Mouse (Mus musculus) cerebellum, adult 9-10 months (tissue): ENCODE measurements around the gene Sh3tc1.

Experiments
- DNase-seq: peaks from one replicate; pipeline ENCODE4 v3.0.0; 2022

The Sh3tc1 gene

DNA sequence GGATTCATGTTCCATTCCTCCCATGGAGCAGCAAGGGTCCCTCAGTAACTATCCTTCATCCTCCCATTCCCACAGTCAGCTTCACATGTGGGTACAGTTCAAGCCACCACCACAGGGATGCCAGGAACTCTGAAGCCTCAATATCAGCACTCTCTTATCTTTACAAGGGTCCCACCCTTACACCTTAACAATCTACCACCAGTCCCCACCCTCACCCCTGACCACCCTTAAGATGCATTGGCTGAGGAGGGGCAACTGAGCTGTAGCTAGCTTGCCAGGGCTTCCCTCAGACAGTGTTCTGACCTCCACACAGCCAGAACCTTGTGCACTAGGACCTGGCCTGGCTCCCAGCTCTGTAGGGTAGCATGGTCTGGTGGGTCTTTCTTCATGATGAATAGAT lies 20.4 kb downstream of the Sh3tc1 start:
- DNase-seq, result no peak

DNA sequence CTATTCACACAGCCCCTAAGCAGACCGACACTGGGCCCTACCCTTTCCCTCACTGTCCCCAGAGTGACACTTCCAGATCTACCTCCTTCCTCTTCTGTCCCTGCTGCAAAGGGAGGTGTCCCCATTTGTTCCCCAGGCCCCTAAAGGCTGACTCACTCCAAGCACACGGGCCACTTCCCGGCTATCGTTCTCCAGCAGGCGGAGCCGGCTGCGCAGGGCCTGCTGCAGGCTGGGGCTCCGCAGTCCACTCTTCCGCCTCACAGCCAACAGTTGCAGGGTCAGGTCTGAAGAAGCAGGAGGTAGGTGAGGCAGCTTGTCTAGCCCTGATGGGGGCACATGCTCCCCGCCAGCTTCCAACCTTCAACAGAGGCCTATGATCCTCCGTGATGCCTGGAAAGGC lies 21.0 kb downstream of the Sh3tc1 start:
- no peak for DNase-seq

DNA sequence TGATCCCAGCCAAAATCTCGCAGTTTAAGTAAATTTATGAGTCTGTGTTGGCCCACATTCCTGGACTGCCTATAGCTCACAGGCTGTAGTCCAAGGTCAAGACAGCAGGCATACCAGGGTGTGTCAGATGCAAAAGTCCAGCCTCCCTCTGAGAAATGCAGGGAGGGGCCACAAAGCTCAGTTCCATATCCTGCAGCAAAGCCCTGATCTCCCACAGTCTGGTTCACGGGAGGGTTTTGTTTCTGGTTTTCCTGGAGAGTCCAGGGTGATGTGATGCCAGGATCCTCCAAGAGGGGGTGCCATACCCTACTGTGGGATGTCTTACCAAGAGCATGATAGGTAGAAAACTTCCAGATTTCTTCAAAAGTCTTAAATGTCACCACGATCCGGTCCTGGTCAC lies 21.8 kb downstream of the Sh3tc1 start:
- peak; percentile 25 for DNase-seq

DNA sequence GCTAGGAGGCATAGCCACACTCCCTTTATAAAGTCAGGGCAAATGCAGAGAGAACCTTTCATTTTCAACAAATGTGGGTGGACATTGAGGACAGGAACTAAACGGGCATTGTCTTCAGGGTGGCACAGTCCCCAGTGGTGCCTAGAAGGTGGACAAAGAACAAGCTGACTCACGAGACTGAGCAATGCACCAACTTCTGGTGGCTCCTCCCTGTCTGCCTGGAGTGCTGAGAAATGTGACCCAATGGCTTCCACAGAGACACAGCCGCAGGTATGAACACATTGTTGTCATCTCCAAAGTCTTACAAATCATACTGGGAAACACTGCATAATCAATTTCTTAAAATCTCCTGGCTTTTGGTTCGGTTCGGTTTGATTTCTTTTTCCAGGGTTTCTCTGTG lies 22.3 kb downstream of the Sh3tc1 start:
- no peak for DNase-seq

DNA sequence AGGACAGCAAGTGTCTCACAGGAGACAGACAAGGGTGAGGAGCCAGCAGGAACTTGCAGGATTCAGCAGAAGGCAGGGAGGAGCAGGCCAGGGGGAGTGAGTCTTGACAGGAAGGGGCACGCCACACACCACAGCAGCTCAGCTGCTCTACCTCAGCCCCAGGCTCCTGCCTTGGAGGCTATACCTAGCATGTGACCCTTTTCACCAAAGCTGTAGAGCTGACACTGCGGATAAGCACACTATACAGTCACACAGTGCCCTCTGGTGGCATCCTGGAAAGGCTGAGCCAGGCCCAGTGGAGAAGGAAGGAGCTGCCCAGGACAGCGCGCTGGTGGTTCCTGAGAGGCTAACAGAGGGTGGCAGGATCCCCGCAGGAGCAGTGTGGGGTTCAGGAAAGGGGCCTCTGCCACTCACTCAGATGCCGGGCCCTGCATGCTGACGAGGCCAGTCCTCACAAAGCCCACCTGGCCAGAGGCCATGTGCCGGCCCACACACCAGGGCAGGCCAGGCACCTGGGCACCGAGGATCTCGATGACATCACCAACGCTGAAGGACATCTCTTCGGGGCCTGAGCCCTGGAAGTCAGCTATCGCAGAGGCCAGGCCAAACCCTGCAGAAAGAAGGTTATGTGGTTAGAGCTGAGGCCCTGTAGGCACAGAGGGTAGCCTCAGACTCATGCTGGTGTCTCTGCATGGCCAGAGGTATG lies 26.0 kb downstream of the Sh3tc1 start:
- DNase-seq, result peak; percentile 62

DNA sequence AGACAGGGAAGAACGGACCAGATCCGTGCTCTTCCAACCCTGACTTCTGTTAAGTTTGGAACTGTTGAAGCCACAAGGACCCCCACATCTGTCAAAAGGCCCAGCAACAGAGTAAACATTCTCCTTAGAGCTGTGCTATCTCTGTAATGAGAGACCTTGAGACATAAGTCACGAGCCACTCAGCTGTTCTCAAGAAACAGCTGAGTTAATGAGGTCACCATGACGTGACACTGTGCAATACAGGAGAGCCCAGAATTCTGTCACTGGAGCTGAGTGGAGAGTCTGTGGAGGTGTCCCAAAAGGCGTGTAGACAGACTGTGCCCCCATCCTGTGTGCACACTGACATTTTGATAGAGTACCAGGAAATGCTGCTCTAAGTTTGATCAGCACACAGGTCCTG lies 27.3 kb downstream of the Sh3tc1 start:
- no peak for DNase-seq

DNA sequence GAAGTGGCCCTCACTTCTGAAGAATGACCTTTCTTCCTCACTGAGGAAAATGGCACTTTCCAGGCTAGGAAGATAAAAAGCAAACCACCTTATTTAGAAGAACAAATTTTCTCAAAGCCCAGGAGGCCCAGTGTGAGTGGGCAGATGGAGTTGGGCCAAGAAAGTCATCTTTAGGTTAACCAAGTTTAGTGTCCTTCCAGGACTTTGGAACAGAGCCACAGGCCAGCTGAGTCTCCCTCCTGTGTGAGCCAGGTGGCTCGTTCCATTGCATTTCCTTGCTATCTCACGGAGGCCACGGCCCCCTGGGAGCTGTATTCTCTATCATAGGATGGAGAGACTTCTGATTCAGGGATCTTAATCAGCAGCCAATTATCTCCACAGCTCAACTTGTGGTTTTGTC lies 28.9 kb downstream of the Sh3tc1 start:
- DNase-seq, result no peak

DNA sequence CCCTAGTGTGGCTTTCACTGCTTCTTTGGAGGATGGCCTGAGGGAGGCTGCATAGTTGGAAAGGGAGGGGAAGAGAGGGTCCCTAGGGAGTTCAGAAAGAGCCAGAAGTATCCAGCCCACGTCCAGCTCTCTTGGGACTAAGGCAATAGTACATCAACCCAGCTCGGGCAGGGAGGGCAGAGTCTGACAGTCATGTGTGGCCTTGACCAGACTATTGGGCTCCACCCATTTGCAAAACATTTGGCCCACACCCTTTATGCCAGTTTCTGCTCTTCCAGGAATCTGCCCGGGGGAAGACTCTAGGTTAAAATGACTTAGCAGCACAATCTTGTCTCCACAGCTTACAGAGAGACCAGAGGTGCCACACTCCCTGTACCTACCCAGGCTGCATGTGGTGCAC lies 29.3 kb downstream of the Sh3tc1 start:
- no peak for DNase-seq

DNA sequence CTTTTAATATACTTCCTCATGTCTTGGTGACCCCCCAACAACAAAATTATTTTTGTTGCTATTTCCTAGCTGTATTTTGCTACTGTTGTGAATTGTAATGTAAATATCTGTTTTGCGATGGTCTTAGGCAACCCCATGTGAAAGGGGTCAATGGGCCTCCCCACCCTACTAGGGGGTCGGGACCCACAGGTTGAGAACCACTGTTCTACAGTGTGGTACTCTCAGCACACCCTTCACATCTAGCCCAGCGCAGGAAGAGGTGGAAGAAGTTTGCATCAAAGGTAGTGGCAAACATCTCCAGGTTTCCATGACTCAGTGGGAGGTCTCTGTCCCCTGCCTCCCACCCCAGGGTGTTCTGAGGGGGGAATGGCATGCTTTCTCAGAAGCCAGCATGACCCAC lies 34.4 kb downstream of the Sh3tc1 start:
- no peak for DNase-seq

DNA sequence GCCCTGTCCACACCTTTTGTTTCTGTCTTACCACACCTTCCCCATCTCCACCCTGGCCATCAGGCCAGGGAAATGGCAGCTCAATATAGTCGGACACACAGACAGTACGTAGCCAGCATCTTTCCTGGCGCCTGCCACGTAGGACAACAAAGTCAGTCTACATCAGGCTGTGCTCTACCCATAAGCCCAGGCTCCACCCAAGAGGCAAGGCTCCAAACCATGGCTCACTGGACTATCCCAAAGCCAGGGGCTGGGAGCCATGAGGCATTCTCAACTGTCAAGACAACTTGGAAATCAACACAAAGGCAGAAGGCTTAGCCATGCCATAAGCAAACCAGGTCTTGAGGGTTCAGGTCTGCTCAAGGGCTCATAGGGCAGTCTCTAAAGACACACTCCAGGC lies 36.0 kb downstream of the Sh3tc1 start:
- DNase-seq, result no peak

DNA sequence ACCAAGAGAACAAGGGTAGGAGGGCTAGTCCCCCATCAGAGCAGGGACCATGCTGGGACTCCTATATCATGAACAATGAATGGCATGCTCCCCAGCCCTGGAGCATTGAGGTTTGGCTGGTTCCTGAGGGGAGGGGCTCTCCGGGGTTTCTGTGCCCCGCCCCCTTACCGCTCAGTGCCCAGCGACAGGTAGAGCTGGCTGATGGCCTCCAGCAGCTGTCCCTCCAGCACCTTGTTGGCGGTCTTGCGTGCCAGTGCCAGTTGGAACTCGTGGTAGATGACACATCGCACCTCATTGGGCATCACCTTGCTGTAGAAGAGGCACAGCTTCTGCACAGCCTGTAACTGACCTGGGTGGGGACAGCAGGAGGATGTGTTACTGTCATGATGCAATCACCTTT lies 36.6 kb downstream of the Sh3tc1 start:
- no peak for DNase-seq

DNA sequence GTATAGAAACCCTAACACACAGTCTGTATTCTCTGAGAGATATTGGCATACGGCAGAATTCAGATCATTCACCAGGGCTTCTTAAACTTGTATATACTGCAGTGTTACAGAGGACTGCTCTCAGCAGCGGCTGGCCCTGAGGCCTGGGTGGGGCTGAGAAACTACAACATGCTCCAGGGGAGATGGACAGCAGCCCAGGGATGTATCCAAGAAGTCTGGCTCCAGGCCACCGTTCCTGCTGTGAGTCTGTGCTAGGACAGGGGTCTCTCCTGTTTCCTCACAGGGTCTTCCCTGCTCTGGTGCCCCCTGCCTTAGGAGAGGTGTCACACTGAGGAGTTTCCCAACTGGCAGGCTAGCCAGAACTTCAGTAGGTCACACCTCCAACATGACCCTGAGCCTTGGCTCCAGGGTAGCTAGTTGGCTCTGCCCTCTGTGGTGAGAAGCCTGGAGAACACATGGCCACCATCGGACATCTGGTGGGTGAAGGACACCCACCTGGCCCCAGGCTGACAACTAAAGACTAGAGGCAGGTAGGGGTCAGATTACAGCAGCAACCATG lies 37.1 kb downstream of the Sh3tc1 start:
- DNase-seq, result no peak

DNA sequence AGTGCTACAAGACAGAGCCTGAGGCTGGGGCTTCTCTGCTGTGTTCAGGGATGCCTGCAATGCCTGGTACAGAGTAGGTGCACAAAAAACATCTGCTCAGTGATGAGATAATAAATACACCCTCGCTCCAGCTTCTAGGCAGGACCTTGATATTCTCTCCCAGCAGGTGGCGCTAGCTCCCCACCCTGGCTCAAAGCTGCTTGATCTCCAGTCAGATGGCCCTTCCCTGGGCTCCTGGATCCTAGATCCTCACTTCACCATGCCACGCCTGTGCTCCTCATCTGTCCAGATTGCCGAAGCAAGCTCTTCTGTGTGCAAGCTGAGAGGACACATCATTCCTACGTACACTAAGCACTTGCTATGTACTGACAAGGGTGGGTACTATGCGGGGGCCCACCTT lies 38.7 kb downstream of the Sh3tc1 start:
- DNase-seq, result peak; percentile 72

DNA sequence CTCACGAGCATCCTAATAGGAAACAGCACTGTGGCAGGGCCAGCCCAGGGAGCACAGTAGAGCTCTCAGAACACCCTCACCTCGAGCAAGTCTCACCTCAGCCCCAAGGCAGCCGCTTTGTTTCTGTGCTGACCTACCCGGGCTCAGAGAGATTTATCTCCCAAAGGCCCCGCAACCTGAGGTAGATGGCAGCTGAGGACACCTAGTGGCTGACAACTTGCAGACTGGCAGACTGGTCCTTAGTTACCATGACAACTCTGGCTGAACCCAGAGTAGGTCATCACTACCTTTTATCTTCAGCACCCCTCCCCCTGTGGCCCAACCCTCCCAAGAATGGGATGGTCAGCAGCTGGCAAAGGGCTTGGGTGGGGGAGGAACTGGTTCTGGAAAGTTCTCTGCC lies 44.0 kb downstream of the Sh3tc1 start:
- peak; percentile 24 for DNase-seq

DNA sequence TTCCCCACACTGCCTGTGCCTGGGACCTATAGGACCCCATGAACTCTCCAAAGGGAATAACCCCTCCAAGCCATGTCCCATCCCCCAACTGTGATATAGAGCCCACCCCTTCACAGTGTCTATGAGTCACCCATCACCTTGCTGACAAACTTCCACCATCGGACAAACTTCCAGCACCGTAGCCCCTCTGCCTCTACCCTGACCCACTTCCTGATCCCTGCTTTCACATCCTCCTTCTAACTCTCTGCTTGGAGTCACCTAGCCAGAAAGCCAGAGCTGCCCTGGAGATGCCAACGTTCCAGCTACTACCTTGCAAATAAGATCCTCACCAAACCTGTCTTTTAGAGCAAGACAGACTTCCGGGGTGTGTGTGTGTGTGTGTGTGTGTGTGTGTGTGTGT lies 46.1 kb downstream of the Sh3tc1 start:
- no peak for DNase-seq

DNA sequence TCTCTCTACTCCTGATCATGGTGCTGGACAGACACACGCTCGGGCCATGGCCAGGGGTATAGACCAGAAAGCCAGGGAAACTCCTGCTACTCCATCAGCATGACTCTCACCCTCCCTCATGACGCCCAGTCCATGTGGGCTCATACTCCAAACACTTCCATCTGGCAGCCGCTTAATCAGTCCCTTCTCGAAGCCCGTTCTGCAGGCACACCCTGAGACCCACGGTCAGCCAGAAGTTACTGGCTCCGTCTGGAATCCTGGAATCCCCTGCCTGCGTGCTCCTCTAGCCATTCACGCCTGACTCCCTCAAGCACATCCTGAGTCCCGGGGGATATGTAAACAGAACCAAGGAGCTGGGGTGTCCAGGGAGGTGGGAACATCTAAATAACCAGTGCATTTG lies 48.5 kb downstream of the Sh3tc1 start:
- DNase-seq, result no peak

DNA sequence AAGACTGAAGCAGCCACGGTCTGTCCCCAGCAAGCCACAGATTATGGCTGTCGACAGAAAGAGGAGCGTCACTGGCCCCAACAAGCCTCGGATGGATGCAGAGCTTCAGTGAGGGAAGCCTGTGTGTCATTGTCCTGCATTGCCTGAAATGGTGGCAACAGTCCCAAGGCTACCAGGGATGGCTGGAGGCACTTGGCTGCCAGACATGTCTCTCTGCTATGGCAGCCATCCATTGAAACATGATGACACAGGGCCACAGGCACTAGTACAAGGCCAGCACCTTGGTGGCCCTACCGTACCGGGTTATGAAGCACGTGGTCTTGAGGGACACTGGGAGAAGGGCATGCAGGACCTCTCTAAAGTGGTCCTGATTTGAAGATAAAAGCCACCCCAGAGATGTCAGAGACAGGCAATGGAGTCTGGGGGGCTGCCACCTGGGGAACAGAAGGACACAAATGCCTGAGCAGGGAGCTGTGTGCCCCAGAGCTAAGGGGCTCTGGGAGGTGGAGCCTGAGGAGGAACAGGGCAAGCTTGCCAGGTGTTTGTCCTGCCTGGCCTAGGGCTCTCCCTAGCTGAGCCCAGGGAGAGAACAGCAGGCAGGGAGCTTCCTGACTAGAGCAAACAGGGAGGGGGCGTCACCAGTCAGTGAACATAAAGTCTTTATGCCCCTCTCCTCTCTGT lies 49.2 kb downstream of the Sh3tc1 start:
- no peak for DNase-seq

DNA sequence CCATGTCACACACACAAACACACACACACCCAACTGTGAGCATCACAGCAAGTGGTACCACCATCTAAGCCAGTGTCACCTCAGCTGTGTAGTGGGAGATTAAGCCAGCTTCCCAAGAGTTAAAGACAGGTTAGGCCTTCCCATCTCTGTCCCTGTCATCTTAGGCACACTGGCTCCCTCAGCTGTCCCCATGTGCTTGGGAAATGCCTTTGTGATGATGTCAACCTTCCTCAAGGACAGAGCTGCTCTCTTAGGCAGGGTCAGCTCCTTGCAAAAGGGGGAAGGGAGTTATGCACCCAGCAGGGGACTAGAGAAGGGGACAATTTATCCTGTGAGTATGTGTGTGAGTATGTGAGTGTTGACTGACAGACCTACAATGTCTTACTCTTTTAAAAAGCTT lies 50.4 kb downstream of the Sh3tc1 start:
- DNase-seq, result no peak

DNA sequence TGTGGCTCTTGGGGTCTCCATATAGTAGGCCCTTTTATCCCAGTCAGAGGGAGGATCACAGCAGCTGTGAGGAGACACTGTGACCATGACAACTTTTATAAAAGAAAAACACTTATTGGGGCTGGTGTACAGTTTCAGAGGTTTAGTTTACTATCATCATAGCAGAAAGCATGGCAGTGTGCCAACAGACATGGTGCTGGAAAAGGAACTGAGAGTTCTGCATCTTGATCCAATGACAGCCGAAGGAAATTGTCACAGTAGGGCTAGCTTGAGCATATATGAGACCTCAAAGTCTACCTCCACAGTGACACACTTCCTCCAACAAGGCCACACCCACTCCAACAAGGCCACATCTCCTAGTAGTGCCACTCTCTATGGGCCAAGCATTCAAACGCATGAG lies 50.9 kb downstream of the Sh3tc1 start:
- DNase-seq, result no peak

DNA sequence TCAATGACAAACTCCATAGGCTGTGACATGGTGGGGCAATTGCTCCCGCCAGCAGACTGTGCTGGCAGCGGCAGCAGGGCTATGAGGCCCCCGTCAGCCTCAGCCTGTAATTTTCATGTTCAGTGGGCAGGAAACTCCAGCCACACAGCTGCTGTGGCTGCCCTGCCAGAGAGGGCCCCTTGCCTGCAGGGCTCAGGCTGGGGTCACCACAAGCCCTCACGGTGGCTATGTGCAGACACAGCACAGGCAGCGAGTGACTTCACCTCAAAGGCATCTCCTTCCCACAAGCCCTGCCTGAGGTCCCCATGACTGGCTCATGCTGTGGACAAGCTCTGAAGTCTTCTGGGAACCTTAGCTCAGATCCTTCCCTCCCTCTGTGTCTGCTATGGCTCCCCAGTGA lies 52.7 kb downstream of the Sh3tc1 start:
- no peak for DNase-seq

DNA sequence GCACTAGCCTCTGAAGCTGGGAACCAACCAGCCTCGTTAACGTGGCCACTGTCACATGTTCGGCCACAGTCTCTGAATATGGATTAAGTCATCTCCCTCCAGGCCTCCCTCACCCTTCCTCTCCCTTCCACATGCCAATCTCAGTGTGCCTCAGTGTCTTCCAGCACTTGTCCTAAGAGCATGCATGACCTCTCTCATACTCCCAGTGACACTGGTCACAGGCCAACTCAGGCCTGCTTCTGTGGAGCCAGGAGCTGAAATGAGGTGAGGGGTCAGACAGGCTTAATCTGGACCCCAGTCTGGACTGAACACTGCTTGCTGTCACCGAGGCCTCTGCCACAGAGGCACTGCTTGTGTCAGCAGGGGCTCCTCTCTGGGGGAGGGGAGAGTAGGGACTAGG lies 53.5 kb downstream of the Sh3tc1 start:
- no peak for DNase-seq

DNA sequence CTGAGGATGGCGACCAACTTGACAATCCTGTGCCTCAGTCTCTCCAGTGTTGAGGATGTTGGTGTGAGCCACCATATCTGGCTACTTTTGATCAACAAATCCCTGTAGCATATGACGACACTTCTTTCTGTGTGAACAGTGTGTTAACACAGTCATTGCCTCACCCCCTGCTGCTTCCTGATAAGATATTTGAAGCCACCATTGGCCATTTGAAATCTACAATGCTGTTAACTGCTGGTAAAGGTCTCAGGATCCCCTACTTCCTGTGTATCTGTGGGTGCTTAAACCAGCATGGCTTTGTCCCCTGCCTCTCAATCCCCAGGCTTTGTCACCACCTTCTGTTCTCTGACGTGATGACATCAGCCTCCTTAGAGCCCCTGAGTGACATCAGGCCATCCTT lies 54.7 kb downstream of the Sh3tc1 start:
- no peak for DNase-seq

DNA sequence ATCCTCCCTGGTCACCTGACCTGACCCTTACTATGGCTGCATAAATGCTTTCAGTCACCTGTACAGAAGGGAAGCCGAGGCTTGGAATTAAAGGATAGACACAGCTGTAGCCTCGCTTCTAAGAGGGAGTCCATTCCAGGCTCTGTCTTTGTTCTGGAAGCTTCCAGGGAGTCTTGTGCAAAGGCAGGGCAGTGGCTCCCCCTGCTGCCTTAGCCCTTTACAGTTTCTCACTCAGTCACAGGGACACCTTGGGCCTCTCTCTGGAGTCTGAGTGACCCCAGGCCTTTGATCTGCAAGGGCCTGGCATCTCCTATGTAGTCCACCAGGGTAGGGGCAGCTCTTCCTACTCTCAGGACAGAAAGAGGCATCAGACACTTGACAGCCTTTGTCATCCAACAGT lies 58.8 kb downstream of the Sh3tc1 start:
- DNase-seq, result no peak

DNA sequence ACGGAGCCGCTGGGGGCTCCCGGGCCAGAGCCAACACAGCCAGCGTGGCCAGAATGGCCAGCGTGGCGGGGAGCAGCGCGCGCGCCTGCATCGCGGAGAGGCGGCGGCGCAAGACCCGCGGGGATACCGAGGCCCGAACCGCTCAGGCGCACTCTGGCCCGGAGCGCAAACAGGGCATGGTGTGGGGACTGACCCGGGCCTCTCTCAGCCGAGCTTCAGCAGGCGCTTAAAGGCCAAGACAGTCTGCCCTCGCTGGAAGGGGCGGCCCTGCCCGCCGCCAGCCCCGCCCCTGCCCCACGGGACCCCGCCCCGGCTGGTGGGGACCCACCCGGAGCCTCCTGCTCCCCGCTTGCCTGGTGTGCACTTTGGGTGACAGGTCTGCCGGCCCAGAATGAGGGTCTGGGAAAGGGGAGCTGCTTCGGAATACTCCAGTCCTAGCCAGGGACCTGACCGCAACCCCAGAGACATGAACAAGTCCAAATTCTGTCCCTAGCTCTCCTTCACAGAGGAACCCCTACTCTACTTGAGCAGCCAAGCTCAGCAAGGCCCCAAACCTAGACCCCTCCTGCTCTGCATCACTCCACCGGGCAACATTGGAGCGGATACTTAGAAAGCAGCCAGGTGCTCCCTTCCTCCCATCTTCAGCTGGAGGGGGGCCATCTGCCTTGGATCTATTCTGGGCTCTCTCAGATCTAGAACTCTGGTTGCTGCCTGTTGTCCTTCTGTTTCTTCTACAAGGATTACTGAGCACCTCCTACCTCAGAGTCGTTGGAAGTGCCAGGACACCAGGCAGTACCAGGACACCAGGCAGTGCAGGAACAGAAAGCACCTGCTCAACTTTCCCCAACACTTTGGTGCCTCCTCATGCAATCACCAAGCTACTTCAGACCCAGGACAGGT lies 60.3 kb downstream of the Sh3tc1 start, which contains the start of gene Htra3:
Gene Htra3 (minus strand): TSS at position 527 of the 900 bp plus-strand sequence.
- DNase-seq, result no peak
